Mouse (Mus musculus) G1E (cell line): ENCODE results near the gene Ttc4. TPM values are rescaled to one million over a fixed set of nuclear protein-coding genes. Genes with fewer than 3 reads are reported as not detected.

Source experiments
- ATAC-seq: 2 replicates; pipeline ENCODE4 v1.8.0; 2016; ENCODE audit warnings: mild to moderate bottlenecking; ENCODE audit not compliant: insufficient number of reproducible peaks, poor library complexity, low FRiP score, severe bottlenecking; ENCODE audit errors: extremely low read depth
- DNase-seq: peaks from one replicate; pipeline ENCODE4 v3.0.0; 2012; ENCODE audit warnings: low spot score
- H3K27me3 ChIP-seq: 2 replicates; pipeline ENCODE4 v1.6.1; 2012; ENCODE audit warnings: mild to moderate bottlenecking, low read length, inconsistent platforms; ENCODE audit not compliant: insufficient read depth
- H3K36me3 ChIP-seq: replicated peaks from 2 replicates; pipeline ENCODE3; 2012; ENCODE audit warnings: mild to moderate bottlenecking, inconsistent platforms
- H3K4me1 ChIP-seq: 2 replicates; pipeline ENCODE4 v1.6.1; 2012; ENCODE audit warnings: low read depth, low read length, inconsistent platforms, mixed read lengths; ENCODE audit not compliant: insufficient read depth
- H3K4me3 ChIP-seq: 2 replicates; pipeline ENCODE4 v1.5.1; 2012; ENCODE audit warnings: low read depth, mild to moderate bottlenecking, inconsistent platforms, low read length, moderate library complexity, mixed read lengths
- H3K9me3 ChIP-seq: replicated peaks from 2 replicates; pipeline ENCODE4 v1.6.1; 2012; ENCODE audit warnings: inconsistent platforms
- CTCF ChIP-seq: IDR thresholded peaks from 2 replicates; pipeline ENCODE4 v1.5.1; 2012; ENCODE audit warnings: low read depth, low read length, inconsistent platforms, mixed read lengths
- GATA1 ChIP-seq: IDR thresholded peaks from 2 replicates; pipeline ENCODE4 v1.6.1; 2012; ENCODE audit warnings: borderline replicate concordance, low read length, inconsistent platforms, mixed read lengths
- GATA2 ChIP-seq: IDR thresholded peaks from 2 replicates; pipeline ENCODE4 v1.6.1; 2012; ENCODE audit warnings: low read depth, low read length, inconsistent platforms, borderline replicate concordance
- POLR2AphosphoS5 ChIP-seq: IDR thresholded peaks from 2 replicates; pipeline ENCODE4 v1.6.1; 2012; ENCODE audit warnings: low read depth, low read length, inconsistent platforms; ENCODE audit not compliant: insufficient replicate concordance
- TAL1 ChIP-seq: conservative IDR thresholded peaks from 2 replicates; pipeline ENCODE4 v1.6.1; 2012; ENCODE audit warnings: low read depth, low read length, inconsistent platforms, mixed read lengths
- polyA plus RNA-seq: library from polyadenylated mRNA; stranded (reverse); fragments of >175 nt; gene quantifications from 2 replicates; pipeline ENCODE4 v1.2.3, GENCODE M21; 2012
- total RNA-seq, 2 experiments: library from RNA; stranded (forward) in 1 of 2; stranded (reverse) in 1 of 2; fragments of 200-1000 nt in 1 of 2; fragments of >200 nt in 1 of 2; fragmentation: Nextera tagmentation in 1 of 2; gene quantifications; 2 replicates each; pipeline ENCODE4 v1.2.3; 2014 to 2017

Ttc4 gene
- total and polyA plus RNA-seq, 3 experiments = 16.6 to 73.6 (median 58.7) TPM

GRCm38 (mm10) chr4:106655681-106656080 lies 23.1 kb downstream of the Ttc4 start:
- TF ChIP-seq GATA1 (no peak), CTCF (no peak), GATA2 (no peak), TAL1 (no peak), POLR2AphosphoS5 (no peak)
- ATAC-seq (no peak), DNase-seq (no peak)
- H3K4me1 ChIP-seq = peaks cover 30% of the 10 kb centered on the region
- H3K9me3 ChIP-seq = no peaks in the 10 kb centered on the region
- no peak overlapping the region for H3K4me3 ChIP-seq
- peaks cover 79% of the 10 kb centered on the region for H3K36me3 ChIP-seq
- no peaks in the 10 kb centered on the region for H3K27me3 ChIP-seq

- peaks cover 54% of the 10 kb centered on the region for H3K36me3 ChIP-seq
- DNase-seq = no peak
Measured at GRCm38 (mm10) chr4:106653051-106653450, 25.7 kb downstream of the Ttc4 start.

GRCm38 (mm10) chr4:106652546-106652945 lies 26.2 kb downstream of the Ttc4 start:
- ATAC-seq = no peak
- TF ChIP-seq CTCF = no peak
- TF ChIP-seq TAL1 = no peak
- no peak for TF ChIP-seq POLR2AphosphoS5
- TF ChIP-seq GATA2 = no peak
- no peak for TF ChIP-seq GATA1
- H3K4me1 ChIP-seq = peaks cover 41% of the 10 kb centered on the region
- no peak for DNase-seq
- H3K27me3 ChIP-seq = no peaks in the 10 kb centered on the region
- H3K4me3 ChIP-seq = no peak overlapping the region
- H3K9me3 ChIP-seq = no peaks in the 10 kb centered on the region
- H3K36me3 ChIP-seq = peaks cover 49% of the 10 kb centered on the region

More at GRCm38 (mm10) chr4:106653051-106653450, 25.7 kb downstream of the Ttc4 start:
- no peak for ATAC-seq
- H3K27me3 ChIP-seq = no peaks in the 10 kb centered on the region
- peaks cover 41% of the 10 kb centered on the region for H3K4me1 ChIP-seq
- no peaks in the 10 kb centered on the region for H3K9me3 ChIP-seq
- no peak overlapping the region for H3K4me3 ChIP-seq
- no peak for TF ChIP-seq TAL1
- TF ChIP-seq POLR2AphosphoS5 = no peak
- no peak for TF ChIP-seq CTCF
- TF ChIP-seq GATA2 = no peak
- no peak for TF ChIP-seq GATA1

- Histone ChIP-seq H3K27me3 (peaks cover 5% of the 10 kb centered on the region), H3K4me1 (peaks cover 38% of the 10 kb centered on the region), H3K4me3 (peak within 1 kb of the TSS; percentile 81), H3K36me3 (peaks cover 33% of the 10 kb centered on the region), H3K9me3 (no peaks in the 10 kb centered on the region)
- peak; percentile 94 for ATAC-seq
- DNase-seq = peak; percentile 94
- TF ChIP-seq CTCF = no peak
- TF ChIP-seq GATA2 = no peak
- TF ChIP-seq TAL1 = no peak
- no peak for TF ChIP-seq GATA1
- no peak for TF ChIP-seq POLR2AphosphoS5
Measured at GRCm38 (mm10) chr4:106650833-106651527, 27.8 kb downstream of the Ttc4 start, which contains the start of gene Pars2. TSS of gene Pars2 (plus strand) at chr4:106651069.

GRCm38 (mm10) chr4:106647137-106647536 lies 31.6 kb downstream of the Ttc4 start:
- peaks cover 19% of the 10 kb centered on the region for H3K4me1 ChIP-seq
- DNase-seq (no peak), ATAC-seq (no peak)
- TF ChIP-seq POLR2AphosphoS5 (no peak), GATA1 (no peak), GATA2 (no peak), CTCF (no peak), TAL1 (no peak)
- H3K4me3 ChIP-seq = no peak overlapping the region
- H3K27me3 ChIP-seq = peaks cover 30% of the 10 kb centered on the region
- no peaks in the 10 kb centered on the region for H3K36me3 ChIP-seq
- no peaks in the 10 kb centered on the region for H3K9me3 ChIP-seq

DNA sequence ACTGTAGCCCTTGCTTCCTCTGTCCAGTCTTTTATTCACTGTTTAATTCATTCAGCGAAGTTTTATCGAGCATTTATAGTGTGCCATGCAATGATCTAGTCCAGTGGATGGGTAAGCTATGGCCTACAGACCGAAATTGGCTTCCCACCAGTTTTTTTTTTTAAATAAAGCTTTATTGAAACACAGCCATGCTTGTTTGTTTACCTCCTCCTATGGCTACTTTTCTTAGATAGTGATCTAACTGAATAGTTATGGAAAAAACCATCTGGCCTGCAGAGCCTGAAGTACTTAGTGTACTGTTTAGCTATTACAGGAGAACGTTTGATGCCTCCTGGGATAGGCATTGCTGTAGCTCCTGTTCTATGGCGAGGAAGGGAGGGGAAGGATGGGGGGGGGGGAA lies 32.9 kb downstream of the Ttc4 start:
- H3K4me1 ChIP-seq = peaks cover 11% of the 10 kb centered on the region; the same call in 1 of the 2 replicates
- DNase-seq (no peak), ATAC-seq (no peak)
- no peaks in the 10 kb centered on the region for H3K36me3 ChIP-seq
- H3K9me3 ChIP-seq = no peaks in the 10 kb centered on the region
- TF ChIP-seq CTCF (no peak), GATA1 (no peak), POLR2AphosphoS5 (no peak), TAL1 (no peak), GATA2 (no peak)
- H3K4me3 ChIP-seq = no peak overlapping the region
- peaks cover 34% of the 10 kb centered on the region for H3K27me3 ChIP-seq
